Mouse (Mus musculus) kidney, adult 9 months (tissue): Measurements from ENCODE around the gene Fes.

Experiments
- DNase-seq: peaks from one replicate; pipeline ENCODE4 v3.0.0; 2022

The Fes gene

DNA sequence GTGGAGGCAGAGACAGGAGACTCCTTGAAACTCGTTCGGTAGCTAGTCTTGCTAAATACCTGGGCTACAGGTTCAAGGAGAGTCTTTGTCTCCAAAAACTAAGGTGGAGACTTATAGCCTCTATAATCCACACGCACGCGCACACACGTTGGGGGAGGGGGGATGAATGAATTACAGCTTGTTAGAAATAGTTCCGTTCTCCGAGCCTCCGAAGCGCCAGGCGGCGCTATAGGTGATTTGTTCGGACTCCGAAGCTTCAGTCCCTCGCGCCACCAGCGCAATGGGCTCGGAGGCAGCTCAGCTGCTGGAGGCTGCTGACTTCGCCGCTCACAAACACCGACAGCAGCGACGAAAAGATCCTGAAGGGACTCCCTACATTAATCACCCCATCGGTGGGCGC is 44.9 kb downstream of the Fes start, which contains the start of gene Hddc3:
Hddc3 (plus strand) TSS at position 247 of the 400 bp plus-strand sequence.
- peak; percentile 95 for DNase-seq

DNA sequence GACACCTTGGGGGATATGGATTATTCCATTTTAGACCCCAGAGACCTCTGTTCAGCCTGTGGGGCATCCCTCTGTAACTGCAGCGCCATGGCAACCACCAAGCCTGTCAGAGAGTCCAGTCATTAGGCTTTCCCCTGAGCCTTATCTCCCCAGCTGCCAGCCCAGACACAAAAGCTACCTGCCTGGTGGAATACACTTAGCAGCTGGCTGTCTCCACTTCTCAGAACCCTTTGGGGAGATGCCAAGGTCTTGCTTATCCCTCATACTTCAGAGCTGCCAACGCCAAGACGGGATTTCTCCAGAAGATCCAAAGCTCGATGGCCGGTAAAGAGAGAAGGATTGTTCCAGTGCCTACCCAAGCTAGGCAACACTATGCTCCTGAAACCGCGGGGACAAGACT is 46.0 kb downstream of the Fes start:
- DNase-seq = no peak

DNA sequence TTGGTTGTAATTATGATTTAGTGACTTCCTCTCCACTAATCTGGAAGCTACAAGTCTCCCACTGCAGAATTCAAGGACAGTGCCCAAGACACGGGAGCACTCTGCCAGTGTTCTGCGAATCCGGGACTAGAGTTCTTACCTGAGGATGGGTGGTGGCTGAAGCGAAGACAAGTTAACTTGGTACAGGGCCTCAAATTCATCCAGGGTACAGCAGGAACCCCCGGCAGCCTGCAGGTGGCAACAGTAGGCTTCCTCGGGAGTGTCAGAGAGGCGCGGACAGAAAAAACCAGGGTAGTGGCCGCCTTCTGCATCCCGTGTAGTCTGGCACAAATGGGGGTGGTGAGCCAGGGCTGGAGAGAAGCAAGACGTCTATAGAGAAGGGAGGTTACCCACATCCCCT is 47.0 kb downstream of the Fes start, which contains the start of gene Unc45a:
Unc45a (minus strand) TSS at position 213 of the 400 bp plus-strand sequence.
- DNase-seq = peak; percentile 79

DNA sequence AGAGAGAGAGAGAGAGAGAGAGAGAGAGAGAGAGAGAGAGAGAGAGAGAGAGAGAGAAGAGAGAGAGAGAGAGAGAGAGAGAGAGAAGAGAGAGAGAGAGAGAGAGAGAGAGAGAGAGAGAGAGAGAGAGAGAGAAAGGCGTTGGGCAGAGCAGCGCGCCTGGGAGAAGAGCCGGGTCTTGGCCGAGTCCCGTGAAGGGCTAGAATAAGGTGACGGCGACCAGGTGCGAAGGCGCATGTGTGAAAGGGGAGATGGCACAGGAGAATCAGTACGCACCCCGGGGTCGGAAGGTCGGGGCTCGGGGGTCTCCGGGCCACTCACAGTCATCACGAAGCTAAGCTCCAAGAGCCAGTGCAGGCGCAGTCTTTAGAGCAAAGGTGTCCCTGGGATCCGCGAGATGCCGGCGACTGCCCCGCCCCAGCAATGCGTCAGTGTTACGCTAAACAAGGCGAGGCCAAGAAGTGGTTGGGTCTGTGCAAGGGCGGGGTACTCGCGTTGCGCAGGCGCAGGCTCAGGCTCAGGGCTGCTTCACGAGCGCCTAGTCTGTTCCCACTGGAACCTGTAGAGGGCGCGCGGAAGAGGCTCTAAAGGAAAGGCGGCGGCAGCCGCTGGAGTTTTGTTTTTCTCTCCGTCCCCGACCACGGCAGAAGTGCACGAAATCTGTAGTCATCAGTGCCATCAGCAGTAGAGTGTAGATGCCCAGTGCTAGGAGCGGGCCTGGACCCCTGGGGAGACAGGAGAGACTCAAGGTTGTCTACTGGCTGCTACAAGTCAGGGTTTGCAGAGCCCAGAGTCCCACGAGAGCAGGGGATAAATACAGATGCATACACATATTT is 47.7 kb downstream of the Fes start:
- DNase-seq = peak; percentile 99

DNA sequence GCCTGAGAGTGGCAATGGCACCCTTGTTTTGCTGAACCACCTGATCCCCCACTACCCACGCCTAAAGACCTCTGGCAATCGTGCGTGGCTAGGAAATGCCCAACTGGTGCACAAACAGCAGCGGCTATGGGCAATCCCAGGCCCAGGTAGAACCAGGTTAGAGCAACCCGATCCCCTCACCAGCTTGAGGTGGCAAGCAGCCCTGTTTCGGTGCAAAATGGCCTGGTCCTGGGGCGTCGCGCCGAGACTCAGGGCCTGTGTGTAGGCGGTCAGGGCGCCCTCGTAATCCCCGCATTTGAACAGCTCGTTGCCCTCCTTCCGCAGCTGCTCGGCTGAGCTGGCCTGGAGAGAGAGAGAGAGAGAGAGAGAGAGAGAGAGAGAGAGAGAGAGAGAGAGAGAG is 48.4 kb downstream of the Fes start:
- no peak for DNase-seq

DNA sequence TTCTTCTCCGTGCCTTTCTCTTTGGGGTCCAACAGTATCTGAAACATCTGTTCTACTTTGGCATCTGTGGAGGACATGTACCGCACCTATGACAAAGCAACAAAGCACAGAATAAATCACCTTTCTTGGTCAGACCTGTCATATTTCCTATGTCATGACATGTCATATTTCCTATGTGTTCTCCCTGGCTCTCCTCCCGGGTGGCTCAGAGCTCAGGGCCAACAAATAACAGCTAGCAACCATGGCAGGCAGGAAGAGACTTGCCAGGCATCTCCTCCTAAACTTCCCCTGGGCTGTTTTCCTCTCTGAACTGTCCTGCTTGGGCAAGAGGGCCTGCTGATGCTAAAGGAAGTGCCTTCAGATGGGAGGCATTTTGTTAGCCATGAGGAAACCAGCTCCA is 50.8 kb downstream of the Fes start:
- DNase-seq = no peak

DNA sequence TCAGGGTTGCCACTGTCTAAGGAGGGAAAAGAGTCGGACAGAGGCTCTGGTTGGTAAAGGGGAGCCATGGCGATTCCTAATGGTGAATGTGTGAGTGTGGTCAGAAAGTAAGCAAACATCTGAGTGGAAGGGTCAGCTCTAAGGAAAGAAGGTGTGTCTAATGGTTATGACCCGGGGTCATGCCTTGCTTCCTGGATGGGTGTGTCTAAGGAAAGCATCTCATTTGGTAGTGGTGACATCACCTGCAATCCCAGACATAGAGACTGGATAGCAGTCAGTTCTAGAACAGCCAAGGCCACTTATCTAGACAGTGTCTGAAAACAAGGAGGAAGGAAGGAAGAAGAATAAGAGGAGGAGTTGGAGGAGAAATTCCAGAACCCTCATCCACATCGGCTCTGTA is 52.9 kb downstream of the Fes start:
- DNase-seq = no peak

DNA sequence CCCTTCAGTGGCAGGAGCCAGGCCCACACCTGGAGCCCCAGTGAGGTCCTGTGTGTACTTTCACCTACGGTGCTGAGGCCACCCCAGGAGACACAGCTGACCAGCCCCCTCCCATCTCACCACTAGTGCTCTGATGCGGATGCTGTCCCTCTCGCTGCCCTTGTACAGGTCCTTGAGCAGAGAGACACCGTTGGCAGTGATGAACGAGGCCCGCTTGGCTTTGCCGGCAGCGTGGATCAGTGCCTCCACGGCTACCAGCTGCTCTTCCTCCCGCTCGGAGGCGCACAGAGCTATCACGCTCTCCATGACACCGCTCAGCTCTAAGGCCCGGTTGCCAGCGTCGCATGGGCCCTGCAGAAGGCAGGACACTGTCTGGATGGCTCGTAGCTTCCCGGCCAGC is 56.3 kb downstream of the Fes start:
- DNase-seq = no peak

DNA sequence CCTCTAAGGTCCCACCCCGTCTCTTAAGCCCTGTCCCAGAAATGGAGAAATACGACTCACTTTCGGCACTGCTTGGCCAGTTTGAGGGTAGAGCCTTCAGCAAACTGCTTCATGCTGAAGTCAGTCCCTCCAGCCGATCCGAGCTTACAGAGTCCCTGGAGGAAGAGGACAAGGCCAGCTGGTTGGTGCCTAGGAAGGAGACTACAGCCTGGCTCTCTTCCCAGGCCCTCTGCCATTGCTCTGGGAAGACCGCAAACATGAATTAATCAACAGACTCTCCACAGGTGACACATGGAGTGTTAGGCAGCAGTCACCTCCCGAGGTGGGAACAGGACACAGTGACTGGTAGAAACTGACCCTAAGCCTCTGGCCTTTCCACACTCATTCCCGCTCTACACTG is 57.5 kb downstream of the Fes start:
- DNase-seq = no peak
